Mouse (Mus musculus) olfactory bulb, adult 2 months (tissue): ENCODE measurements at regions not wholly inside any gene's neighbourhood (a gene's known extent, or its start where the extent isn't known, plus 50 kb on each side); places are given as distances from the start of the nearest gene placed in this dataset.

Source experiments
- CTCF ChIP-seq: fragments of 200-500 bp; IDR thresholded peaks from 2 replicates; pipeline ENCODE4 v1.5.1; 2012; ENCODE audit warnings: low read depth, mild to moderate bottlenecking, low read length, moderate library complexity; ENCODE audit not compliant: insufficient read depth
- POLR2A ChIP-seq: fragments of 200-500 bp; IDR thresholded peaks from 2 replicates; pipeline ENCODE4 v1.6.1; 2012; ENCODE audit warnings: mild to moderate bottlenecking, low read depth, low read length, moderate library complexity; ENCODE audit not compliant: insufficient read depth

GRCm38 (mm10) chr13:102258207-102258606 lies 435.2 kb upstream of the Cd180 start:
- TF ChIP-seq POLR2A (no peak), CTCF (no peak)
